Mouse (Mus musculus) liver, adult 2 months (tissue): ENCODE data around the gene Ubr4.

Source experiments
- CTCF ChIP-seq: fragments of 200-500 bp; IDR thresholded peaks from 2 replicates; pipeline ENCODE4 v1.5.1; 2011; ENCODE audit warnings: low read depth, low read length, control low read depth
- POLR2A ChIP-seq: fragments of 200-500 bp; IDR thresholded peaks from 2 replicates; pipeline ENCODE4 v1.6.1; 2011; ENCODE audit warnings: low read length, control low read depth; ENCODE audit not compliant: insufficient read depth; ENCODE audit errors: extremely low read depth

- TF ChIP-seq CTCF = no peak
- TF ChIP-seq POLR2A = no peak
These were observed 34.0 kb upstream of the Ubr4 start for GRCm38 (mm10) chr4:139318449-139318848.
